Comparison of ENCODE assay signal across 15 mouse cellular contexts in genomic region chr6:141221081-141221480, GRCm38 (mm10). TPM values are rescaled to one million over a fixed set of nuclear protein-coding genes. Genes with fewer than 3 reads are reported as not detected.
DNase-seq lines count a peak whose midpoint lies in the region; ATAC-seq and TF ChIP-seq lines count a peak whose summit lies in the region.
"Had no signal": no experiment of that assay in that cellular context is flagged by ENCODE, and none has a peak within 500 bp of the region (broad histone marks: within the 10 kb centered on the region; RNA-seq: fewer than 3 reads in every experiment).

No protein-coding gene starts in this region.

- TF ChIP-seq CTCF in brain, embryonic 14.5 days (IDR thresholded peaks at IDR 0.05; ENCODE audit: borderline replicate concordance, extremely low read depth, insufficient read depth, insufficient read length) = no peak

- no peak for TF ChIP-seq POLR2A in brain, embryonic 14.5 days (IDR thresholded peaks at IDR 0.05; ENCODE audit: borderline replicate concordance, extremely low read depth, insufficient read depth, insufficient read length, poor library complexity, severe bottlenecking)

- ATAC-seq in common myeloid progenitor, adult 5-6 weeks (replicated peaks; ENCODE audit: low read depth, poor library complexity, severe bottlenecking) = 0 out of 2 replicates have a peak, but pooled peaks have one; percentile 15
- ATAC-seq: forebrain, embryonic 15.5 days had no signal

- peak; percentile 86 for DNase-seq in heart, adult 11 months
- no peak for DNase-seq in heart, postnatal 36 days
- peak; percentile 21 for DNase-seq in brain, embryonic 14.5 days (ENCODE audit: low read depth)
- DNase-seq in cerebellum, adult 8-10 months = peak; percentile 27
- no peak for DNase-seq in ovary, postnatal 10 days (ENCODE audit: low spot score)
- DNase-seq in right cerebral cortex, postnatal 4 days = no peak
- DNase-seq: gastrocnemius, postnatal 36 days; kidney, adult 9 months; kidney, postnatal 25 days; layer of hippocampus, adult 9-11 months; right cerebral cortex, adult 18-20 months; thymus, postnatal 36 days had no signal

- intact Hi-C loops in heart, postnatal 36 days (cut with DNase I) = no loop called here

RNA-seq across cellular contexts. Expression of gene Pde3a, which starts 28.0 kb away (rescaled TPM):
- 10 to 100 TPM; 51.1 to 64.5 TPM for total RNA-seq in heart, postnatal 36 days (2021)
- polyA plus RNA-seq in brain, embryonic 14.5 days (2012; rRNA removed) = 1.2 and 2.7 TPM in 2 replicates
- total RNA-seq in common myeloid progenitor, adult 5-6 weeks (2017) = 0.05 and 0.09 TPM in 2 replicates
- polyA plus RNA-seq: erythroblast, embryonic 14.5 days had no signal

Comparison
In these comparisons a context has a peak if more than half of its experiments do, and no peak if none do; other contexts are left out.
1. DNase-seq: peak in heart, adult 11 months (single experiment), brain, embryonic 14.5 days (single experiment) and cerebellum, adult 8-10 months (single experiment); none in heart, postnatal 36 days (0 of 2), ovary, postnatal 10 days (single experiment) and right cerebral cortex, postnatal 4 days (single experiment).
2. RNA of gene Pde3a, which starts 28.0 kb away (total RNA-seq): 51.1 to 64.5 TPM in heart, postnatal 36 days; 0.05 to 0.09 TPM in common myeloid progenitor, adult 5-6 weeks; every median in the first group is over 10 times any median in the second.